Mouse (Mus musculus): ENCODE measurements around the gene Kdm2b. TPM values are rescaled to one million over a fixed set of nuclear protein-coding genes. Genes with fewer than 3 reads are reported as not detected.
A peak's percentile ranks its signal among the peaks of the same experiment; 100 is the strongest.

Gene Kdm2b
- polyA plus RNA-seq, 1 experiment from 2014 or later, result 8.3 TPM

GRCm38 (mm10) chr5:122894007-122894637 lies 95.5 kb downstream of the Kdm2b start:
- Histone ChIP-seq H3K27ac (ENCODE audit: low read depth) (no peak overlapping the region), H3K9me3 (ENCODE audit: low read length) (no peaks in the 10 kb centered on the region), H3K36me3 (replicated peaks; ENCODE audit: insufficient read depth, low read length) (no peaks in the 10 kb centered on the region), H3K4me2 (ENCODE audit: low read depth, low read length) (no peak overlapping the region), H3K27me3 (ENCODE audit: insufficient read depth, low read length) (no peaks in the 10 kb centered on the region), H3K4me1 (ENCODE audit: insufficient read depth) (peaks cover 19% of the 10 kb centered on the region), H3K4me3 (ENCODE audit: low read depth, low read length) (no peak overlapping the region), H3K9ac (replicated peaks) (no peak overlapping the region)
- TF ChIP-seq EP300 (IDR thresholded peaks at IDR 0.05; ENCODE audit: low read depth) (no peak), CTCF (IDR thresholded peaks at IDR 0.05; ENCODE audit: low read depth) (peak; percentile 78)
- DNase-seq (peak; percentile 73), ATAC-seq (no peak)
- 85% methylated on average over 5 of the region's 5 CpGs for WGBS (ENCODE audit: insufficient replicate concordance)

- no peak for DNase-seq
- 80% methylated on average over 6 of the region's 6 CpGs for WGBS (ENCODE audit: insufficient replicate concordance)
- no peak for TF ChIP-seq EP300 (IDR thresholded peaks at IDR 0.05; ENCODE audit: low read depth)
- no peak for TF ChIP-seq CTCF (IDR thresholded peaks at IDR 0.05; ENCODE audit: low read depth)
- Histone ChIP-seq H3K27ac (ENCODE audit: low read depth) (no peak overlapping the region), H3K4me3 (ENCODE audit: low read depth, low read length) (no peak overlapping the region), H3K9me3 (ENCODE audit: low read length) (no peaks in the 10 kb centered on the region), H3K4me2 (ENCODE audit: low read depth, low read length) (no peak overlapping the region), H3K36me3 (replicated peaks; ENCODE audit: insufficient read depth, low read length) (no peaks in the 10 kb centered on the region), H3K4me1 (ENCODE audit: insufficient read depth) (peaks cover 13% of the 10 kb centered on the region), H3K27me3 (ENCODE audit: insufficient read depth, low read length) (no peaks in the 10 kb centered on the region), H3K9ac (replicated peaks) (no peak overlapping the region)
- no peak for ATAC-seq
Measured at GRCm38 (mm10) chr5:122893270-122893669, 96.4 kb downstream of the Kdm2b start.

DNA sequence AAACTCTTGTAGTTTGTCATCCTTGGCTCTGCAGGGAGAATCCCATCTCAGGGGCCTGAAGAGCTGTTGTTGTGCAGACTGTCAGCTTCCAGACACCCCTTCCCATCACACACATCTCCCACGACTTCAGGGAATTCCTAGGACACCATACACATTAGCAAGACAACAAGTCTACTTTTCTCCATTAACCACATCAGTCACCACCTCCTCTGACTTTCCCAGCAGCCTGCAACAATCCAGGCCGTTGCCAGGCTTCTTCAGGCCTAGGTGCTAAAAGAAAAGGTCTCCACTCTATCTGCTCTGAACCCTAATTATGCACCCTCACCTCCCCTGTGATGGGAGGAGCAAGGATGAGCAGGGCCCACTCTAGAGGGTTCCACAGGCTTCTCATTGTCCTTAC lies 99.2 kb downstream of the Kdm2b start:
- TF ChIP-seq CTCF (IDR thresholded peaks at IDR 0.05; ENCODE audit: low read depth) (no peak), EP300 (IDR thresholded peaks at IDR 0.05; ENCODE audit: low read depth) (no peak)
- no peak for ATAC-seq

GRCm38 (mm10) chr5:122888612-122889214 lies 100.9 kb downstream of the Kdm2b start:
- no peak overlapping the region for H3K27ac ChIP-seq (ENCODE audit: low read depth)
- WGBS (ENCODE audit: insufficient replicate concordance), result 91% methylated on average over 16 of the region's 16 CpGs
- DNase-seq, result no peak
- H3K9me3 ChIP-seq (ENCODE audit: low read length), result no peaks in the 10 kb centered on the region
- H3K4me2 ChIP-seq (ENCODE audit: low read depth, low read length), result no peak overlapping the region
- TF ChIP-seq EP300 (IDR thresholded peaks at IDR 0.05; ENCODE audit: low read depth) (no peak), CTCF (IDR thresholded peaks at IDR 0.05; ENCODE audit: low read depth) (no peak)
- no peak for ATAC-seq
- no peak overlapping the region for H3K9ac ChIP-seq (replicated peaks)
- H3K4me3 ChIP-seq (ENCODE audit: low read depth, low read length), result no peak overlapping the region
- no peaks in the 10 kb centered on the region for H3K27me3 ChIP-seq (ENCODE audit: insufficient read depth, low read length)
- H3K4me1 ChIP-seq (ENCODE audit: insufficient read depth), result peaks cover 18% of the 10 kb centered on the region
- H3K36me3 ChIP-seq (replicated peaks; ENCODE audit: insufficient read depth, low read length), result 0 out of 2 replicates have a peak, but pooled peaks cover 2% of the 10 kb centered on the region

More for the DNA sequence above, 99.2 kb downstream of the Kdm2b start:
- Histone ChIP-seq H3K4me1 (ENCODE audit: insufficient read depth) (peaks cover 18% of the 10 kb centered on the region), H3K27ac (ENCODE audit: low read depth) (no peak overlapping the region), H3K4me3 (ENCODE audit: low read depth, low read length) (no peak overlapping the region), H3K36me3 (replicated peaks; ENCODE audit: insufficient read depth, low read length) (0 out of 2 replicates have a peak, but pooled peaks cover 2% of the 10 kb centered on the region), H3K27me3 (ENCODE audit: insufficient read depth, low read length) (no peaks in the 10 kb centered on the region), H3K9me3 (ENCODE audit: low read length) (no peaks in the 10 kb centered on the region), H3K4me2 (ENCODE audit: low read depth, low read length) (no peak overlapping the region), H3K9ac (replicated peaks) (no peak overlapping the region)
- WGBS (ENCODE audit: insufficient replicate concordance), result 45% methylated on average over 2 of the region's 2 CpGs
- no peak for DNase-seq

DNA sequence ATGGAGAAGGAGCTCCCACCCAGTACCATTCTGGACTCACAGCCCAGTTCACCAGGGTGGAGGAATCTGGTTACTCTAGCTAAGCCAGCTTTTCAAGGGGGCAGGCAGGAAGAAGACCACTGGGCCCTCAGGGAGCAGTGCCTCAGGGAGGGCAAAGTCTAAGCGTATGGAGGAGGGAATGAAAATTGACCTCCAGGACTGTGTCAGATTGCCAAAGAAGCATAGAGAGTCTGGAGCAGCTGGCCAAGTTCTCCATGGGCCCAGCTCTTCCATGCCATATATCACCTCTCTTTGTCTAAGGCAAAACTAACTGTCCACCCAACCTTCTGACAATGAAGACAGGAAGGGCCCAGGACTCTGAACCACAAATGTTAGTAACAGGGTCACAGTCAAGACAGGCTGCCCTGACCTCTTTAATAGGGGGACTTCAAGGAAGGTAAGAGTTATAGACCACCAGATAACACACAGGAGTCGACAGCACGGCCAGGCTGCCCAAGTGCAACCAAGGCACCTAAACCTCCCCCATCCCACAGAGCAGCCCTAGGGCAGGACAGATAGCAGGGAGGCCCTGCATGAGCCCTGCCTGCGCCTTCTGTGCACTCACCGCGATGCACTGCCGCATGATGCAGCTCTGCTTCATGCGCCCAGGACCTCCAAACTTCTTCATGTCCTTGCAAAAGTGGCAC lies 101.6 kb downstream of the Kdm2b start:
- ATAC-seq (no peak), DNase-seq (no peak)
- Histone ChIP-seq H3K9me3 (ENCODE audit: low read length) (no peaks in the 10 kb centered on the region), H3K4me2 (ENCODE audit: low read depth, low read length) (no peak overlapping the region), H3K4me3 (ENCODE audit: low read depth, low read length) (no peak overlapping the region), H3K36me3 (replicated peaks; ENCODE audit: insufficient read depth, low read length) (0 out of 2 replicates have a peak, but pooled peaks cover 2% of the 10 kb centered on the region), H3K4me1 (ENCODE audit: insufficient read depth) (peaks cover 18% of the 10 kb centered on the region), H3K27me3 (ENCODE audit: insufficient read depth, low read length) (no peaks in the 10 kb centered on the region), H3K9ac (replicated peaks) (no peak overlapping the region), H3K27ac (ENCODE audit: low read depth) (no peak overlapping the region)
- no peak for TF ChIP-seq EP300 (IDR thresholded peaks at IDR 0.05; ENCODE audit: low read depth)
- no peak for TF ChIP-seq CTCF (IDR thresholded peaks at IDR 0.05; ENCODE audit: low read depth)
- WGBS (ENCODE audit: insufficient replicate concordance), result 79% methylated on average over 8 of the region's 8 CpGs

DNA sequence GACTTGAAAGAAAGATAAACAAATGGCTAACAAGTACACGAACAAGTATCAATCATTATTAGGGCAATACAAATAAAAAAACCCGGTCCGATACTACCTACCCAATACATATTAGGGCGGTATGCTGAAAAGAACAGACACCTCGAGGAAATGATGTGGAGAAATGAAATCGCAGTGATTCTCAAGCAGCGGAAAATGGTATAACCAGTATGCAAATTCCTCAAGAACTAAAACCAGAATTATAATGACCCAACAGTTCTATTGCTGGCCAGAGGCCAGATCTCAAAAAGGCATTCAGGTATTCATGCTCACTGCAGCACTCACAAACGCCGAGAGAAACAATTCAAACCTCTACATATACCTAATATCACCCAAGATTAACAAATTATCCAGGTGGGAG lies 102.6 kb downstream of the Kdm2b start:
- Histone ChIP-seq H3K36me3 (replicated peaks; ENCODE audit: insufficient read depth, low read length) (0 out of 2 replicates have a peak, but pooled peaks cover 2% of the 10 kb centered on the region), H3K9ac (replicated peaks) (no peak overlapping the region), H3K4me3 (ENCODE audit: low read depth, low read length) (no peak overlapping the region), H3K27me3 (ENCODE audit: insufficient read depth, low read length) (no peaks in the 10 kb centered on the region), H3K4me1 (ENCODE audit: insufficient read depth) (peaks cover 18% of the 10 kb centered on the region), H3K27ac (ENCODE audit: low read depth) (no peak overlapping the region), H3K9me3 (ENCODE audit: low read length) (no peaks in the 10 kb centered on the region), H3K4me2 (ENCODE audit: low read depth, low read length) (no peak overlapping the region)
- no peak for TF ChIP-seq CTCF (IDR thresholded peaks at IDR 0.05; ENCODE audit: low read depth)
- no peak for TF ChIP-seq EP300 (IDR thresholded peaks at IDR 0.05; ENCODE audit: low read depth)
- no peak for ATAC-seq
- no peak for DNase-seq
- WGBS (ENCODE audit: insufficient replicate concordance), result 87% methylated on average over 9 of the region's 9 CpGs
